Mouse (Mus musculus) heart, postnatal 0 days (tissue): ENCODE data around the gene Zbtb40.

Source experiments
- CTCF ChIP-seq: IDR thresholded peaks from 2 replicates; pipeline ENCODE4 v1.5.1; 2016; ENCODE audit warnings: antibody characterized with exemption, control low read depth, low read depth
- EP300 ChIP-seq: IDR thresholded peaks from 2 replicates; pipeline ENCODE4 v1.6.1; 2016; ENCODE audit warnings: antibody characterized with exemption, low read depth

DNA sequence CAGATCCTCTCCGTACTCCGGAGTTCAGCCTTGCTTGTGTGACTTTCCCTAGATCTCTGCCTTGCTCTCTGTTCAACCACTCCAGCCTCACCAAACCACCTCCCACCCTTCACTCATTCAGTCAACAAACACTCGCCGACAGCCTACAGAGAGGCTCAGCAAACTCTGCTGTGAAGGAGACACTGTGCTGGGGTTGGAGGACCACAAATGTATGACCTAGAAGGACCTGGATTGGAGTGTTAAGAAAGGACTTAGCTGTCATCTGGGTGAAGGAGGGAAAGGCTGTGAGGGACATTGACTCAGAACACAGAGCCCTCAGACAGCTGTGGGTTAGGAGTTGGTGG is 49.4 kb upstream of the Zbtb40 start:
- TF ChIP-seq CTCF (no peak), EP300 (no peak)
